Mouse (Mus musculus) heart, postnatal 0 days (tissue): ENCODE measurements at regions not wholly inside any gene's neighbourhood (a gene's known extent, or its start where the extent isn't known, plus 50 kb on each side); places are given as distances from the start of the nearest gene placed in this dataset.

Experiments used
- ATAC-seq: fragments of 200-750 bp; cut with Nextera tagmentation; 2 replicates; pipeline ENCODE4 v1.8.0; 2017; ENCODE audit warnings: low read depth, moderate number of reproducible peaks, moderate library complexity; ENCODE audit not compliant: insufficient read depth
- DNase-seq: peaks from one replicate; pipeline ENCODE4 v3.0.0-alpha.2; 2016; ENCODE audit warnings: low spot score
- H3K27ac ChIP-seq: fragments of 300-500 bp; sonication (generic); 2 replicates; pipeline ENCODE4 v1.5.1; 2014; ENCODE audit warnings: low read depth, mild to moderate bottlenecking
- H3K27me3 ChIP-seq: fragments of 300-500 bp; sonication (generic); 2 replicates; pipeline ENCODE4 v1.6.1; 2014; ENCODE audit warnings: low read length, mixed read lengths; ENCODE audit not compliant: control insufficient read depth, insufficient read depth
- H3K36me3 ChIP-seq: fragments of 300-500 bp; sonication (generic); replicated peaks from 2 replicates; pipeline ENCODE4 v1.6.1; 2014; ENCODE audit warnings: low read length, mixed read lengths; ENCODE audit not compliant: control insufficient read depth, insufficient read depth
- H3K4me1 ChIP-seq: fragments of 300-500 bp; sonication (generic); 2 replicates; pipeline ENCODE4 v1.6.1; 2014; ENCODE audit warnings: antibody characterized with exemption; ENCODE audit not compliant: control insufficient read depth, insufficient read depth
- H3K4me2 ChIP-seq: fragments of 300-500 bp; sonication (generic); 2 replicates; pipeline ENCODE4 v1.6.1; 2014; ENCODE audit warnings: low read depth, mild to moderate bottlenecking, low read length, moderate library complexity
- H3K4me3 ChIP-seq: fragments of 300-500 bp; sonication (generic); 2 replicates; pipeline ENCODE4 v1.5.1; 2014; ENCODE audit warnings: low read depth, low read length
- H3K9ac ChIP-seq: fragments of 300-500 bp; sonication (generic); replicated peaks from 2 replicates; pipeline ENCODE4 v1.6.1; 2014; ENCODE audit warnings: low read depth, low read length, mixed read lengths
- H3K9me3 ChIP-seq: fragments of 300-500 bp; sonication (generic); replicated peaks from 2 replicates; pipeline ENCODE4 v1.6.1; 2016; ENCODE audit warnings: low read length; ENCODE audit not compliant: control insufficient read depth
- CTCF ChIP-seq: IDR thresholded peaks from 2 replicates; pipeline ENCODE4 v1.5.1; 2016; ENCODE audit warnings: antibody characterized with exemption, control low read depth, low read depth
- EP300 ChIP-seq: IDR thresholded peaks from 2 replicates; pipeline ENCODE4 v1.6.1; 2016; ENCODE audit warnings: antibody characterized with exemption, low read depth
- WGBS: fragments of 180-500 bp; shearing (Covaris S2); extraction: QIAGEN DNeasy Blood & Tissue Kit; methylation state at CpG from one replicate; pipeline ENCODE4 v1.1.7; 2014; 5-methylcytosine and 5-hydroxymethylcytosine counted together

DNA sequence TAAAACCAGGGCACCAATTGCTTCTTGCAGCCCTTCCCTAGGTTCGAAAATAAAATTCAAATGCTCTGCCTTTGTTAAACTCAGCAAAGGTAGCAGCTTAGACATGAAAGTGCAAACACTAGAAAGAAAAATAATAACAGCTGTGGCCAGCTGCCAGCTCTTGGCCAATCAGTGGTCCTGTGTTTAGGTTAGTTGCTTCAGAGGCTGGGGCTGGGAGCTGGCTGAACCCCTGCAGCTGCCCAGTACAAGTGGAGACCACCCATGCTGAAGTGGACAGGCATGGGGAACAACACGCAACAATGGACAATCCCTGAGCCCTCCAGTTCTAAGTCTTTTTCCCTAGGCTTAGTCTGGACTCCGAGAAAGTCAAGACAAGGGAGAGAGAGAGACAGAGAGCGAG is 2256.2 kb upstream of the Gm7489 start:
- H3K4me1 ChIP-seq, result no peaks in the 10 kb centered on the region
- H3K4me3 ChIP-seq, result no peak overlapping the region
- H3K9ac ChIP-seq, result no peak overlapping the region
- DNase-seq, result no peak
- no peak overlapping the region for H3K27ac ChIP-seq
- WGBS, result 65% methylated on average over 4 of the region's 4 CpGs
- no peak for ATAC-seq
- H3K4me2 ChIP-seq, result no peak overlapping the region
- no peak for TF ChIP-seq EP300
- TF ChIP-seq CTCF, result no peak
- no peaks in the 10 kb centered on the region for H3K36me3 ChIP-seq
- no peaks in the 10 kb centered on the region for H3K27me3 ChIP-seq
- no peaks in the 10 kb centered on the region for H3K9me3 ChIP-seq

DNA sequence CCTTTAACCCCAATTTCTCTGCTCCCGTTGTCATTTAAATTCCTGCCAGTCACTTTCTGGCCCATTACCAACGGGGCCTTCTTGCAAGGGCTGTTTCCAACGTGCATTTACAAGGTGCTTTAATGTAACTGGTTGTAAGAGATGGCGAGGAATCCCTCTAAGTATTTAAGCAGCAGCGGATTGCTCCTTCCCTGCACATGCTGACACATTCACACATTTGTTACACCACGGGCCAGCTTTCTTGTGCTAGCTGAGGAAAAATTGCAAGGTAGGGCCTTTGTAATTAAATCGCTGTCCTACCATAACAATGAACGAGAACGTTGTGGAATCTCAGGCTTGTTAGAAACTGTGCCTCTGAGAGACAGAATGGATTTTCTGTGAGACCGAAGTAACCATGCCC is 2252.8 kb upstream of the Gm7489 start:
- no peaks in the 10 kb centered on the region for H3K4me1 ChIP-seq
- H3K9me3 ChIP-seq, result no peaks in the 10 kb centered on the region
- no peaks in the 10 kb centered on the region for H3K36me3 ChIP-seq
- H3K4me2 ChIP-seq, result no peak overlapping the region
- WGBS, result 79% methylated on average over 10 of the region's 10 CpGs
- H3K27ac ChIP-seq, result no peak overlapping the region
- H3K27me3 ChIP-seq, result no peaks in the 10 kb centered on the region
- DNase-seq, result no peak
- no peak overlapping the region for H3K9ac ChIP-seq
- ATAC-seq, result no peak
- H3K4me3 ChIP-seq, result no peak overlapping the region
- TF ChIP-seq EP300 (no peak), CTCF (no peak)

DNA sequence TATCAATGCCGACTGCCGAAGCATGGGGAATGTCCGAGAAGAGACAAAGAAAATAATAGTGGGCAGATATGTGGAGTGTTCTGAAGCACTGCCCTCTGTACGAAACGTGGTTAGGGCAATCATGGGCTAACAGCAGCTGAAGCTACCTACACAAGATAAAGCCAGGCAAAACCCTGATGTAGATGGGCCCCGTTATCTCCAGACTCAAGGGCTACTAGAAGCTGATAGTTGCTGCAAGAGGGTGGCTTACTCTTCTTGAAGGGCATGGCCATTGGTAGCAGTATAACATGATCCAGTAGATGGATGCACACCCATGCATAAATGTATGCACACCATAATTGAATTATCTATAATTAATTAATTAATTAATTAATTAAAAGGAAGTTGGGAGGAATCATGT is 2251.6 kb upstream of the Gm7489 start:
- TF ChIP-seq EP300, result no peak
- TF ChIP-seq CTCF, result no peak
- Histone ChIP-seq H3K27me3 (no peaks in the 10 kb centered on the region), H3K27ac (no peak overlapping the region), H3K4me1 (no peaks in the 10 kb centered on the region), H3K4me2 (no peak overlapping the region), H3K4me3 (no peak overlapping the region), H3K36me3 (no peaks in the 10 kb centered on the region), H3K9me3 (no peaks in the 10 kb centered on the region), H3K9ac (no peak overlapping the region)
- 47% methylated on average over 6 of the region's 6 CpGs for WGBS
- ATAC-seq, result no peak
- DNase-seq, result no peak

DNA sequence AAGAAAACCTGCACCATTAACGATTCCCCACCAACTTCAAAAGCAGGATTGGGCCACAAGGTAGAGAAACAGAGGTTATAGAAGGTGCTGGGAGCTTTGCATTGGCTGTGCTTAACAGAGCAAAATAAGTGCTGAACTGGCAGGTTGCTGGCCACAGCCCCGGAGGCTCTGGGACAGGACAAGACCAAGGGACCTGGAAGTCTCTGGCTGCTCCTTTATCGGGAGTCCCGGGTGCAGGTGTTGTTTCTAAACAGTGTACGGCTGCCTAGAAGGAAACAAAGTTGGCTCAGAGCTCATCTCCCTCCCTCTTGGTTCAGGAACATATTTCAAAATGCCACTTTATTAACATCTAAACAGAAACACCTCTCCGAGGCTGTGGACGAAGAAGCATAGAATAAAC is 2250.0 kb upstream of the Gm7489 start:
- 66% methylated on average over 7 of the region's 7 CpGs for WGBS
- no peak for ATAC-seq
- no peak overlapping the region for H3K4me2 ChIP-seq

DNA sequence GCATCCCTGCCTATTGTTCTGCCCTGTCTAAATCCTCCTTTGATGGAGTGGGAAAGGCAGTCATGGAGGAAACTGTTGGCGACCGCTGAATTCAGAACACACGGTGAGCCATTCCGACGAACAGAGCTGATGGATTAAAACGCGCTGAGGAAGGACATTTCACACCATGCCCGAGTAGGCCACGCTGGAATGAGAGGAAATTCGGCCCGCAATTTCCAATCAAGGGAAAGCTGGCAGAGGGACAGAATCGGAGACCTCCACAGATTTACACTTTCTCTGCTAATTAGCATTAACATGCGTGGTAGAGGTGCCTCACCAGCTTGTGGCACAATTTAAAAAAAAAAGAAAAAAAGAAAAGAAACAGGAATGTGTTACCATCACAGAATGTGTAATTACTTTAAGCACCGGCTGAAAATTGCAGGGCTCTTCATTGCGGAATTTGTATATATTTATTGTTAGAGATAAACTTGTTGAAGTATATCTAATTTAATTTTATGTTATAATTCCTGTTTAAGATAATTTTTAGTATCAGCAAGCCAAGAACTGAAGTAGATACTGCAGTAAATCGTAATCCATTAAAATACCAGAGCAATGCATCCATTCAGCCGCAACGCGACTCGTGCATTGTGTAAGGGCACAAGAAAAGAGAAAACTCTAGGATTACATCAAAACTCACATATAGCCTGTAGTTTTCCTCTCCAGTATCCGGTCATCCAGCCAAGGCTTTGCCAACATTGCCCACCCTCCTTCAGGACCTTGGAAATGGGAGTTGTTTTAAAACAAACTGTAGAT is 2249.4 kb upstream of the Gm7489 start:
- H3K4me2 ChIP-seq, result no peak overlapping the region
- no peak for DNase-seq

More for the DNA sequence above, 2250.0 kb upstream of the Gm7489 start:
- no peak overlapping the region for H3K9ac ChIP-seq
- H3K36me3 ChIP-seq, result no peaks in the 10 kb centered on the region
- no peaks in the 10 kb centered on the region for H3K4me1 ChIP-seq
- no peak overlapping the region for H3K27ac ChIP-seq
- TF ChIP-seq CTCF, result no peak
- no peak for TF ChIP-seq EP300
- H3K27me3 ChIP-seq, result no peaks in the 10 kb centered on the region
- no peak overlapping the region for H3K4me3 ChIP-seq
- DNase-seq, result no peak
- H3K9me3 ChIP-seq, result no peaks in the 10 kb centered on the region

DNA sequence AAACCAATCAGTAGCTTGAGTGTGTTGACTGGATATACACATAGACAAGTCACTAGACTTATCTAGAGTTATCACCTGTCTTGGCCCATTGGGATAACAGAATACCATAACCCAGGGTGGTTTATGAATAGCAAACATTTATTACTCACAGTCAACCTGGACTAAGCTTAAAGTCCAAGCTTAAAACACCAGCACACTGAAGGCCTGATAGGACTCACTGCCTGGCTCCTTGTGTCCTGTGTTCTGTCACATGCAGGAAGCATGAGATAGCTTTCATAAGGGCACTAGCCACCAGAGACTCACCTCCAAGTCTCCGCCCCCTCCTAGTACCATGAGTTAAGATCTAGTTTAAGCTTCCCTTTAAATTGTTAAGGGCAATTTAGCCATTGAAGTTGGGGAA is 2247.1 kb upstream of the Gm7489 start:
- H3K27ac ChIP-seq, result no peak overlapping the region
- no peaks in the 10 kb centered on the region for H3K9me3 ChIP-seq
- H3K36me3 ChIP-seq, result no peaks in the 10 kb centered on the region
- no peak for TF ChIP-seq CTCF
- TF ChIP-seq EP300, result no peak
- H3K9ac ChIP-seq, result no peak overlapping the region
- H3K27me3 ChIP-seq, result no peaks in the 10 kb centered on the region
- no peak overlapping the region for H3K4me3 ChIP-seq
- H3K4me1 ChIP-seq, result no peaks in the 10 kb centered on the region
- WGBS, result 86% methylated on average over 1 of the region's 1 CpGs
- no peak for ATAC-seq
- DNase-seq, result no peak
- no peak overlapping the region for H3K4me2 ChIP-seq

More for the DNA sequence above, 2249.4 kb upstream of the Gm7489 start:
- no peak overlapping the region for H3K27ac ChIP-seq
- TF ChIP-seq CTCF, result no peak
- no peak for TF ChIP-seq EP300
- no peak overlapping the region for H3K4me3 ChIP-seq
- no peaks in the 10 kb centered on the region for H3K4me1 ChIP-seq
- no peaks in the 10 kb centered on the region for H3K36me3 ChIP-seq
- 57% methylated on average over 21 of the region's 21 CpGs for WGBS
- no peak overlapping the region for H3K9ac ChIP-seq
- no peaks in the 10 kb centered on the region for H3K9me3 ChIP-seq
- no peak for ATAC-seq
- no peaks in the 10 kb centered on the region for H3K27me3 ChIP-seq
